Mouse (Mus musculus): Measurements from ENCODE around the gene Efhd2.

- TF ChIP-seq CTCF (IDR thresholded peaks at IDR 0.05), result no peak
- TF ChIP-seq EP300 (IDR thresholded peaks at IDR 0.05), result 0 out of 2 replicates have a peak, but pooled peaks have one; percentile 24
Measured at GRCm38 (mm10) chr4:141862867-141863266, 11.9 kb downstream of the Efhd2 start.

Data from lung, postnatal 0 days (tissue).